Mouse (Mus musculus) regulatory T cell (primary cell): ENCODE measurements around the gene Gpn2.

Experiments used
- in situ Hi-C: fragments of 300-600 bp; cut with MboI, MseI; formaldehyde crosslinking; loops from one replicate; pipeline ENCODE4 v1.15.1; 2025; ENCODE audit warnings: high pct_unique_total_duplicates

Gene Gpn2

GRCm38 (mm10) chr4:133622161-133622695, 38.1 kb downstream of the Gpn2 start:
- in situ Hi-C loops: loop anchor here (10.0 kb wide), 1 partner anchor 503 kb away; the partner anchor contains the start of gene Sh3bgrl3

GRCm38 (mm10) chr4:133624830-133625229, 40.7 kb downstream of the Gpn2 start:
- in situ Hi-C loops: loop anchor here (10.0 kb wide), 1 partner anchor 500 kb away; the partner anchor contains the start of gene Sh3bgrl3

DNA sequence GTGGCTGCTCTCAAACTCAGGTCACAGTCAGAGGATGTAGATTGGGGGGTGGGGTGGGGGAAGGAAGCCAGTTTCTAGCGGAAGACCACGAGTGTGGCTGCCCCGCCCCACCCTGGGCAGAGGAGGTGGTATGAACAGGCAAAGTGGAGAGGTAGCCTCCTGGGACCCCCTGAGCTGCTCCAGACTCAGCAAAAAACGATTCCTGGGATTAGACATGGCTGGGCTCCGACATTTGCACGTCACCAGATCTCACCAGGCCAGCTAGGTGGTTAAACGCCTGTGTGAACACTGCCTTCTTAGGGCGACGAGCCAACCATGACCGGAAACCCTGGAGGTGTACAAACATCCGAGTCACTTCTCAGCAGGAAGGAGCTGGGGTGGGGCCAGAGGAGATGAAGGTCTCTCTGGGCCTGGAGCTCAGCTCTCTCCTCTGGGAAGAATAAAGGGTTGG, 41.5 kb downstream of the Gpn2 start:
- in situ Hi-C loops: loop anchor here (10.0 kb wide), 1 partner anchor 499 kb away; the partner anchor contains the start of gene Sh3bgrl3

DNA sequence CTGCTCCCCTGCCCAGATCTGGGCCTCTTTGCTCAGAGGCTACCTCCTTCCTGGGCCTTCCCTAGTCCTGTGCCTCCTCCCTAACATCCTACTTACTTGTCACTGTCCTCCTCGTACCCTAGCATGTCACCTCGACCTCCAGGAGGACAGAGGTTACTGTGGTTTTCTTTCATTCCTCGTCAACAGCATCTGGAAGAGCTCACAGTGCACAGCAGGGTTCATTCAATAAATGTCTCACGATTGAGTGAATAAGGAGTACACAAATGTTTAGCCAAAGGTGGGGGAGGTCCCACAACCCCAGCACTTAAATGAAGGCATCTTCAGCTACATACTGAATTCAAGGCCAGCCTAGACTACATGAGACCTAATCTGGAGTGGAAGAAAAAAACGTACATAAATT, 42.1 kb downstream of the Gpn2 start:
- in situ Hi-C loops: loop anchor here (10.0 kb wide), 1 partner anchor 499 kb away; the partner anchor contains the start of gene Sh3bgrl3

DNA sequence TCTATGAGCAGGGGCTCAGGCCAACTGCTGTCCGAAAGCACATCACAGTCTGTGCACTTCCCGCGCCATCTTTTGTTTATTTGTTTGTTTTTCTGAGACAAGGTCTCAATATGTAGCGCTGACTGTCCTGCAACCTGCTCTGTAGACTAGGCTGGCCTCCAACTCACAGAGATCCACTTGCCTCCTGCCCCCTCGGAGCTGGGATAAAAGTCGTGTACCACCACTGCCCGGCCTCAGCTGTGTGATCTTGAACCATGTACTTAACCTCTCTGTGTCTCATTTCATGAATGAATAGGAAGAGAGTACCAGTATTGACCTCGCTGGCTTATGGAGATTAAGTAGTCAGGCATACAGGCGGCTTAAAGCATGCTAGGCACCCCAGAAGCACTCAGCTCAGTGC, 42.5 kb downstream of the Gpn2 start:
- in situ Hi-C loops: loop anchor here (10.0 kb wide), 1 partner anchor 498 kb away; the partner anchor contains the start of gene Sh3bgrl3

DNA sequence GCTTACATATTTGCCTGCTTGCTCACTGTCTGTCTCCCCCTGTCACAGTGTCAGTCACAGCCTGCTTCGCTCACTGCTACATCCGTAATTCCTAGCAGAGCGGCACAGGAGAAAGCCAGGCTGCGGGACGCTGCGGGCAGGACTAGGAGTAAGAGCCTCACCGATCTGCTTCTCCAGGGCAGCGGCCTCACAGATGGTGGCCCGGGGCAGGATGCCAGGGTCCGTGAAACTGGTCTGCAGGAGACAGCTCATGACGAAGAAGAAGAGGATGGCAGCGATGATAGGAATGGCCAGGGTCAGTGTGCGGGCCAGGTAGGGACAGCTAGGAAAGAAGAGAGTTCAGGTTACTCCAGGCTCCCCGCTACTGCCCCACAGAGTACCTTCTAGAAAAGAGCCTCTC, 42.9 kb downstream of the Gpn2 start:
- in situ Hi-C loops: loop anchor here (10.0 kb wide), 1 partner anchor 498 kb away; the partner anchor contains the start of gene Sh3bgrl3

DNA sequence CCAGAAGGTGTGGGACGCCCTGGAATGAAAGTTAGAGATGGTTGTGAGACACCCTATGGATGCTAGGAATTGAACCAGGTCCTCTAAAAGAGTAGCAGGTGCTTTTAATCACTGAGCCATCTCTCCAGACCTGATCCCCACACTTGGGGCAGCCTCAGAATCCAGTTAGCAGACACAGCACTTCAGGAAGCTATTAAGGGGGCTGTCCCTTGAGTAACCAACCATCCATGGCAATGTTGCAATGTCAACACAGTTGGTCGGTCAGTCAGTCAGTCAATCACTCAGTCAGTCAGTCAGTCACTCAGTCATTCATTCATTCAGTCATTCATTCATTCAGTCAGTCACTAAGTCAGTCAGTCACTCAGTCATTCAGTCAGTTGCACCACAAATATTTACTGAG, 44.4 kb downstream of the Gpn2 start:
- in situ Hi-C loops: loop anchor here (10.0 kb wide), 1 partner anchor 496 kb away; the partner anchor contains the start of gene Sh3bgrl3

GRCm38 (mm10) chr4:133629191-133629590, 45.0 kb downstream of the Gpn2 start:
- in situ Hi-C loops: loop anchor here (10.0 kb wide), 1 partner anchor 496 kb away; the partner anchor contains the start of gene Sh3bgrl3

- in situ Hi-C loops: loop anchor here (10.0 kb wide), 1 partner anchor 1804 kb away; the partner anchor contains the start of gene Rcan3
Measured at GRCm38 (mm10) chr4:133630326-133630920, 46.3 kb downstream of the Gpn2 start.

GRCm38 (mm10) chr4:133631071-133631768, 47.1 kb downstream of the Gpn2 start:
- in situ Hi-C loops: loop anchor here (10.0 kb wide), 1 partner anchor 1804 kb away; the partner anchor contains the start of gene Rcan3

GRCm38 (mm10) chr4:133631769-133632411, 47.7 kb downstream of the Gpn2 start:
- in situ Hi-C loops: loop anchor here (10.0 kb wide), 1 partner anchor 1803 kb away; the partner anchor contains the start of gene Rcan3

DNA sequence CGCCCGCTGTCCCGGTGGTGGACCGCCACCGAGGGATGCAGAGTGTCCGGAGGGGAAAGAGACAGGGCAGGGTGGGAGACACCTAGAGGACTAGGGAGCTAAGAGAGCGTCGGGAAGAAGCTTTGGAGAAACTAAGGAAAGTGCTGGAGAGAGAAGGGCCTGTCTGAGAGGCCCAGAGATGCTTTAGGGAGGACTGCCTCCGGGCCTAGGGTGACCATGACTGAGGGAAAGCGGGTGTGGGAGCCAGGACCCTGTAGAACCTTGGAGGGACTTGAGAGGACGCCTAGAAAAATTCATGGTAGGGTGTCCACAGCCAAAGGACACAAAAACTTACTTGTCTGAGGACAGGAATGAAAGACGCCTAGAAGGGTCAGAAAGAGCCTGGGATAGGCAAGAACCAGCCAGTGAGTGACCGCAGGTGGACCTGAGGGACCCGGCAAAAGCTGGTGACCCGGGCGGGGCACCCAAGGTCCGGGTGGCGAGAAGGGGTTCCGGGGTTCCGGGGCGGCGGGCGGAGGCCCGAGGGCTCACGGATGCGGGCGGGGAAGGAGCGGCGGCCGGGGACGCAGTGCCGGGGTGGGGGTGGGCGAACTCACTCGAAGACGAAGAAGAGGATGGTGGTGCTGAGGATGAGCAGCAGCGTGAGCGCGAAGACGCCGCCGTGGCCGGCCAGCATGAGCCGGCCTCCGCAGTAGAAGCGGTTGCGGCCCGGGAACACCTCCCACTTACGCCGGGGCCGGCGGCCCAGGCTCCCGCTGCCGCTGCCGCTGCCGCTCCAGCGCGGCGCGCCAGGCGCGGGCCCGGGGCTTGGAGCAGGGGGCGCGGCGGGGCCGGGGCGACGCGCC, 48.5 kb downstream of the Gpn2 start:
- in situ Hi-C loops: loop anchor here (10.0 kb wide), 1 partner anchor 1802 kb away; the partner anchor contains the start of gene Rcan3

DNA sequence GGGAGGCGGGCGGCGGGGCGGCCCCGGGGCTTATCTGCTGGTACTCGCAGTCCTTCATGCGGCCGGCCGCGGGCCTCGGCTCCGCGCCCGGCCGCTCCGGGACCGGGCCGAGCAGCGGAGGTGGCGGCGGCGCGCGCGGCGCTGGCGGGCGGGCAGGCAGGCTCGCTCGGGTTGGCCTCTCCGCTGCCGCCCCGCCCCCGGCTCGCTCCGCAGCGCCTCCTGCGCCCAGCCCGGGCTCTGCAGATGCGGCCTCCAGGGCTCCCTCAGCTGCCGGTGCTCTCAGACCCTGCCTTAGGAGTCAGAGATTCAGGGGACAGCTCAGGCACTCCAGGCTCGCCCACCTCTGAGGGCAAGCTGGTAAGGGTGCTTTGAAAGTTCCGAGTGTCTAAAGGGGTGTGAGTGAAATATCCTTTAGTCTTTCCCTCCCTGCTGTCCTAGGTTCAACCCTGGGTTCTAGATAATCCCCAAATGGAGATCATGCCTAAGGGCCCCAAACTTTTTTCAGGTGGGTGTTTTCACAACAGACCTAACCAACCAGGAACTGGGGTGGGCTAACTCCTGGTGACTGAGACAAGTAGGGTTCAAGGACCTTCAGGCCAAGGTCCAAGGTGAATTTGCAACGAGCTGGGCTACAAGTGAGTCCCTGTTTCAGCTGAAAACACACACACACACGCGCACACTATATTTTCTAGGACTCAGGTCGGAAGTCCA, 49.3 kb downstream of the Gpn2 start:
- in situ Hi-C loops: loop anchor here (10.0 kb wide), 1 partner anchor 1801 kb away; the partner anchor contains the start of gene Rcan3

DNA sequence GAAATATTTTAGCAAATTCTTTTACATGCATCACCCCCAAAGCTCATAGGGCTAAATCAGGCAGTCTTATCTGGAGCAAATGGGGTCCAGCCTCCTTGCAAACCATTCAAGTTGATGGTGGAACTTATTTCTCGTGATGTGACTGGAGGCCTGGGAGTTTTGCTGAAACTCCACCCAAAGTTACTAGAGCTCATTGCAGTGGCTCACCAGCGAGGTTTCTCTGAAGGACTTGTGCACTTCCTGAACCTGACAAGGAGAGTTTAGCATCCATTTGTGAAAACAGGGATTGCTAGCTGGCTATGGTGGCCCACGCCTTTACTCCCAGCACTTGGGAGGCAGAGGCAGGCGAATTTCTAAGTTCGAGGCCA, 49.9 kb downstream of the Gpn2 start:
- in situ Hi-C loops: loop anchor here (10.0 kb wide), 1 partner anchor 1801 kb away; the partner anchor contains the start of gene Rcan3
